Mouse (Mus musculus) monocyte, adult 5-6 weeks (primary cell): ENCODE results near the gene Nat8f2. TPM values are rescaled to one million over a fixed set of nuclear protein-coding genes. Genes with fewer than 3 reads are reported as not detected.
"Not testable (repeated sequence)": the region's sequence is repeated elsewhere in the genome, so short reads cannot be mapped to it uniquely, and the experiment has no call there.

Source experiments
- ATAC-seq: fragments of 153-309, 156-312 bp; replicated peaks from 2 replicates; pipeline ENCODE4 v1.8.0; 2017; ENCODE audit warnings: mild to moderate bottlenecking; ENCODE audit not compliant: low TSS enrichment, insufficient number of reproducible peaks, severe bottlenecking, poor library complexity, low FRiP score
- total RNA-seq: library from RNA; stranded (forward); fragments of 200-1000, 200-491, 200-594 nt; gene quantifications from 3 replicates; pipeline ENCODE4 v1.2.3, GENCODE M21; 2017

Gene Nat8f2
- total RNA-seq, 1 experiment from 2014 or later = not detected

DNA sequence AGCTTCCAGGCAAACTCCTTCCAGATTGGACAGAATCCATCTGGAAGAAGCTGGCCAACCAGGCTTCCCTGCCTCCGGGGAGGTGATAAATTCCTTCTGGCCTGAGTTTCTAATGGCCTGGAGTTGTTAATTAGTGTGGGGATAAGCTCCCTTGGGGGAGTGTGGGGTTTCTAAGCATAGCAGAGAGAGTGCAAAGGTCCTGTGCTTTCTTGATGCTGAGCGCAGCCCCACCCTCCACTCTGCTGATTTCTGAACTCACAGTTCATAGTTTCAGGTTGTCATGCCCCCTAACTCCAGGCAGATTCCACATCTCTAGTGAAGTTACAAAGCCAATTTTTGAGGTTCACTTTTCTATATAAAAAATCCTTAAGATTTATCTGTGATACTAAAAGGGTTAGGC, 33.9 kb downstream of the Nat8f2 start:
- not testable (repeated sequence) for ATAC-seq

DNA sequence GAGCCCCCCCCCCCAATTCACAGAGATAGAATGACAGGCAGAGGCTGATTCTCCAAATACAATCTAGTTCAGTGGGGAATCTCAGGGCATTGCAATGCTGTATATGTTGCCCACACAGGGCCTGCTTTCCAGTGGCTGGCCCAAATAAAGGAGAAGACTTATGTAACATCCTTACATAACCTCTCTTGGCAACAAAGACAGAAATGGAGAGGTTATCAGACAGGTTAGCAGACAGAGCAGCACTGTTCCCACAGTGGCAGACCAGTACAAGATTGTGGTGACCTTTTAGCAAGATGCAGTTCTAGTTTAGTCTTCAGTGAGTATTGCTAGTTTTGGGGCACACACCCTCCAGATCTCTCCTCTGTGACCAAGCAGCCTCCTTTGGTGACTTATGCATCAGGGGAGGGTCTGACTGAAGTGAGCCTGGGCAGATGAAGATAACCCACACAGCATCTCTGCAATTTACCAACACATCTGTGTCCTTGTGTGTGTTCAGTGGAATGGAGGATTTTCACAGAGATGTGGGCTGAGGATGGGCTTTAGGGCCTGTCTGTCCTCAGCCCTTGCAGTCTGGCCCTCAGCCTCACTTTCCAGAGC, 34.4 kb downstream of the Nat8f2 start:
- ATAC-seq = not testable (repeated sequence)

DNA sequence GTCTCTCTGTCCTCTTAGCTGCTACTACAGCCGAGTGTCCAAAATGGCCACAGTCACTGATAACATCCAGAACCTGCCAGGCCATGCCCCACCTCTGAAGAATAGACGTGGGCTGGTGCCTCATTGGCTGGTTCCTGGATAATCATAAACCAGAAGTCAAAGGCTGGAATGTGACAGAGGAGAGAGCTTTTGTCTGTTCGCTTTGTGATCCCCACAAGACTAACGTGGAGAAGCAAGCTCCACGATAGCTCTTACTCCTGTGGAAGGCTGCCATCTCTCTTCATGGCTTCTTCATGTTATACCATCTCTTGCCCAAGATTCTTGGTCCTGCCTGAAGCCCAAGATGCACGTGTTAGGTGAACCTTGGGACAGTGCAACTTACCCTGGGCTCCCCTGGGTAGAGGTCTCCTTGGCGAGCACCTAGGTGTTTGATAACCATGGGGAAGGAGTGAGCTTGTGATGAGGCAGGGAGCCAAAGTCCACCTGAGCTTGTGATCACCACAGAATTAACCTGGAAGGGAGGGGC, 37.1 kb downstream of the Nat8f2 start, which contains the start of gene Nat8:
Gene Nat8 (minus strand): TSS at position 287 of the 526 bp plus-strand sequence.
- no peak for ATAC-seq

DNA sequence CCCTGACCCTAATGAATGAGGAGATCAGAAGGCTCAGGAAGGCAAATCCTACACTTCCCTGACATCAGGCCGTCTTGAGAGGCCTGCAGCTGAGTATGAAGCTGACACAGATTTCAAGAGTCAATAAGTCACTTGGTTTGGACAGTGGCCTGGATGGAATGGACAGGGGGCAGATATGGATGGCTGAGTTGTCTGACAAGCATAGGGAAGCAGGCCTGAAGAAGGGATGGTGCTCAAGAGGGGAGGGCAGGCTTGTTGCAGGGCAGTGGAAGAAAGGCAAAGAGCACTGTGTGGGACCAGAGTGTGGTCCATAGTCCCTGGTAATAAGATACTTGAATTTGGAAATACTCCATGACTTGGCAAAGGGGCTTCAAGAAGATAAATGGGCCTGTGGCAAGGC, 39.5 kb downstream of the Nat8f2 start:
- no peak for ATAC-seq

DNA sequence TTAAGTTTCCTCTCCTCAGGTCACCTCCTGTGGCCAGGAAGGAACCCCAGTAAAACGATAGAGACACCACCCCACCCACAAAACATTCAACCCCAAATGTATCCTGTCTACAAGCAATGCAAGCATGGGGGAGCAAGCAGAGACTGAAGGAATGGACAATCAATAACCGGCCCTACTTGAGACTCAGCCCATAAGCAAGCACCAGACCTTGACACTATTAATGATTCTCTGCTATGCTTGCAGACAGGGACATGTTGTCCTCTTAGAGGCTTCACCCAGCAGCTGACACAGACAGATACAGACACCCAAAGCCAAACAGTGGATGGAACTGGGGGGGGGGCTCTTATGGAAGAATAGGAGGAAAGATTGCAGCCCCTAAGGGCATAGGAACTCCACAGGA, 43.1 kb downstream of the Nat8f2 start:
- ATAC-seq = no peak

DNA sequence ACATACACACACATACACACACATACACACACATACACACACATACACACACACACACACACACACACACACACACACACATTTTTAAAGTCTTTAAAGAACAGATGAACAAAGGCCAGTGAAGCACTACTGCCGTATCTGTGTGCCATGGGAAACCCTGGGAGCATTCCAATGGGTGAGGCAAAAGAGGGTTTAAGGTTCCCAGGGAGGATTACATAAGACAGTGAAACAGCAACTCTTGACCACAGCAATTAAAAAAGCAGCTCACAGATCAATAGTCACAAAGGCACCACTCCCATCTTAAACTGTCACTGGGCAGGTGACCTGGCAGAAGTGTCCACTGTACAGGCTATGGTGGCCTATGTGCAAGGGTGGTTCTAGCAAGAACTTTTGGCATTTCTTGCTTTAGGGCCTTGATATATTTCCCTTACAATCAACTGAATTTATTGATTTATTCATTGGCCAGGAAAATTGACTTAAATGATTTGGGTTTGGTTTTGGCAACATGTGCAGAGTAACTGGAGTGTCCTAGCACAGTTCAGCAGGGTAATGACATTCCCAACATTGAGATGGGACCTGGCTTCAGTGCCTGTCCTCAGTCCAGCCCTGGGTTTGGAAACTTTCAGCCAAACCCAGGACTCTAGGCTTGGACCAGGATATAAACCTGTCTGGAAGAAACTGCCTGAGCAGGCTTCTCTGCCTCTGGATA, 45.4 kb downstream of the Nat8f2 start:
- ATAC-seq = no peak

DNA sequence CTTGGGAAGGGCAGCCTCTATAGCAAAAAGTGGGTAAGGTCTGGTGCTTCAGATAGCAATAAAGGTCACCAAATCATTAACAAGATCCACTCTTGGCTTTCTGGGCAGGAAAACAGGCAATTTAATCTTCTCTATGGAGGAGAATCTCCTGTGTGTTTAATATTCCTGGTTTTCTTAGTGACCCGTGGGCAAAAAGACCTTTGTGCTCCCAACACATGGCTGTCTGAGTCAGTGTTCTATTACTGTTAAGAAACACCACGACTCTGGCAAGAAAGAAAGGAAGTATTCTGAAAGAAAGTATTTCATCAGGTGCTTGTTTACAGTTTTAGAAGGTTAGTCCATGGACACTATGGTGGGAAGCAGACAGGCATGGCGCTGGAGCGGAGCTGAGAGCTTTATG, 46.7 kb downstream of the Nat8f2 start:
- ATAC-seq = no peak

DNA sequence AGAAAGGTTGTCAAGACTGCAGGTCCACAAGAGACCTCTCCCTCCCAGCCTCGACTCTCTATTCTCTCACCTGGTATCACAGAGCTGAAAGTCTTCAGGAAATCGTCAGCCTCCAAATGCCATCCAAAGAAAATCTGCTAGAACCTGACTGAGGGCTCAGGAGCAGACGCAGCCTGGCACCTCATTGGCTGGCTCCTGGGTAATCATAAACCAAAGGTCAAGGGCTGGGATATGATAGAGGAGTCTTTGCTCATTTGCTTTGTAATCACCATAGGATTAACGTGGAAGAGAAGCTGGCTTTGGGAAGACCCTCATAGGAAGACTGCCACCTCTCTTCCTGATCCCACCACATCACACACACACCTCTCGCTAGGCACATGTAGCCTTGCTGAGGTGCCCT, 48.1 kb downstream of the Nat8f2 start, which contains the start of the genes Nat8f6 and Nat8f5:
Gene Nat8f6 (minus strand): TSS at position 118 of the 400 bp plus-strand sequence.
Gene Nat8f5 (minus strand): TSS at position 136 of the 400 bp plus-strand sequence.
- ATAC-seq = no peak

DNA sequence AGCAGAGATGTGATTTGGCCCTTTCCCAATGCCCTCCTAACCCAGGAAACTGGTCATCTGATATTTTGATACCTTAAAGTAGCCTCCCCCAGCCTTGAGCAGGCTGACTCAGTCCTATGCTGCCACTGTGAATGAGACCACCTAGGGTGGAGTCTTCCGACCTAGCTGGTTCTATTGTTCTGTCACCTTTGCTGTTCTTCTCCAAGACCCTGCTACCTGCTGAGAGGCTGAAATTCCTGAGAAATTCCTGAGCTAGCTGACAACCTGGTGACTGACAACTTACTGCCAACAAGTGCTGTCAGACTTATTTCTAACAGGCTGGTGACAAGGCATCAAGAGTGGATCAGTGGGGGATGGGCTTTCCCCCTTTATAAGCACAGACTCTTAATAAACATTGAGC, 50.6 kb downstream of the Nat8f2 start:
- ATAC-seq = no peak

Other genes with a start within 250 kb of the Nat8f2 start
- not detected in 3 replicates for gene Nat8f7, start 156.0 kb downstream of the Nat8f2 start, total RNA-seq
- gene Nat8f3, start 103.4 kb downstream of the Nat8f2 start, total RNA-seq = not detected in 3 replicates
- not detected in 3 replicates for gene Nat8f6, start 48.2 kb downstream of the Nat8f2 start, total RNA-seq
- not detected in 3 replicates for gene Nat8f5, start 48.2 kb downstream of the Nat8f2 start, total RNA-seq
- not detected in 3 replicates for gene Nat8, start 37.1 kb downstream of the Nat8f2 start, total RNA-seq
- 2.5 to 3.9 TPM (median 2.5 TPM) in 3 replicates for gene Nat8f4, start 35.7 kb upstream of the Nat8f2 start, total RNA-seq
- 14.0 to 25.4 TPM (median 23.2 TPM) in 3 replicates for gene Tprkb, start 42.7 kb upstream of the Nat8f2 start, total RNA-seq
- 2.8 to 8.0 TPM (median 3.5 TPM) in 3 replicates for gene Nat8f1, start 46.5 kb upstream of the Nat8f2 start, total RNA-seq
- gene Dusp11, start 92.5 kb upstream of the Nat8f2 start, total RNA-seq = 75.8 to 124 TPM (median 81.0 TPM) in 3 replicates
- not detected in 3 replicates for gene Figla, start 147.0 kb upstream of the Nat8f2 start, total RNA-seq
- 0.11 to 0.29 TPM in 2 of 3 replicates, not detected in the other for gene Add2, start 159.5 kb upstream of the Nat8f2 start, total RNA-seq